Mouse (Mus musculus) c-Kit-positive CD71-negative TER-119-negative erythroid progenitor cells, embryonic 14.5 days (primary cell): ENCODE measurements at regions not wholly inside any gene's neighbourhood (a gene's known extent, or its start where the extent isn't known, plus 50 kb on each side); places are given as distances from the start of the nearest gene placed in this dataset.

Experiments
- DNase-seq: peaks from one replicate; pipeline ENCODE4 v3.0.0-alpha.2; 2013; ENCODE audit warnings: low read depth

DNA sequence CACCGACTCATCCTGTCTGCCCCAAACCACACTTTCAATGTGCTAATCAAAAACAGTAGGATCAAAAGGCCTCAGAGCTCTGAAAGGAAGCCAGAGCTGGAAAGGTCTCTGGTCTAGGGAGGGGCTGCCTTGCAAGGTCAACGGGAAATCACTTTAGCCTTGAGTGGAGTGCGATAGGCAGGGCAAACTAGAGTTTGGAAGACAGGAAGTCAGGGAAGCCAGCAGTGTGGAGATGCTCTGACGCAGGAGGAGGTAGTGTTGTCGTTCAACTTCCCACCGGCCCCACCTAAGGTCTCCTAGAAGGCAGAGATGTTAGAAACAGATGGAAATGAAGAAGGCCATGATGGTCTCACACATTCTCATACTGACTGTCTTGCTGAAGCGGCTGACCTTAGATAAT is 52.0 kb upstream of the Trp53i11 start:
- DNase-seq: no peak

DNA sequence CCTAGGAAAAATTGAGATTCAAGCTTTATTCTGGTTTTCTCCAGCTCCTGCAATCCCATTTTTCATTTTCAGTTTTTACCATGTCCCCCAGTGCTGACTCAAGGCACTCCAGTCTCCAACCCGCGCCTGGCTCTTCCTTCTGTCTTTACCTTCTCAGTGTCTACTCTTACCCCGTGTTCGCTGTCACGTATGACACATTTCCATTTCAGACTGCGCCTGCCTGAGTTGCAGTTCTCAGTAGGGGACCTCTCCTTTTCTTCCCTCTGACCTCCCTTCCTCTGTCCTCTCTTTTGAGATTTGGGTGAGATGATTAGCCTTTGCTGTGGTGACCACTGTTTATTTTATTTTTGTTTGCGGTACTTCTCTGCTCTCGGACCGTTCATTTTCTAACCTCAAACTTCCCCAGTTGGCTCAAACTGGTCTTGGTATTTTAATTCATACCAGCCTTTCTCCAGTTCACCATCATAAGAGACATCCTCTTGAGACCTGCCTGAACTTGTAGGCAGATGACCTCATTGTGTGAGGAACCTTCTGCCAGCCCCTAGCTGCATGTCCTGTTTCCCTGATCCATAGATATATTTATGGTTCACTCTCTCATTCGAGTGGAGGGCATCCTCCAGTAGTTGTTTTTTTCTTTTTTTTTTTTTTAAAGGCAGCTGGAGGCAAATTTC is 53.9 kb upstream of the Trp53i11 start:
- DNase-seq: no peak

DNA sequence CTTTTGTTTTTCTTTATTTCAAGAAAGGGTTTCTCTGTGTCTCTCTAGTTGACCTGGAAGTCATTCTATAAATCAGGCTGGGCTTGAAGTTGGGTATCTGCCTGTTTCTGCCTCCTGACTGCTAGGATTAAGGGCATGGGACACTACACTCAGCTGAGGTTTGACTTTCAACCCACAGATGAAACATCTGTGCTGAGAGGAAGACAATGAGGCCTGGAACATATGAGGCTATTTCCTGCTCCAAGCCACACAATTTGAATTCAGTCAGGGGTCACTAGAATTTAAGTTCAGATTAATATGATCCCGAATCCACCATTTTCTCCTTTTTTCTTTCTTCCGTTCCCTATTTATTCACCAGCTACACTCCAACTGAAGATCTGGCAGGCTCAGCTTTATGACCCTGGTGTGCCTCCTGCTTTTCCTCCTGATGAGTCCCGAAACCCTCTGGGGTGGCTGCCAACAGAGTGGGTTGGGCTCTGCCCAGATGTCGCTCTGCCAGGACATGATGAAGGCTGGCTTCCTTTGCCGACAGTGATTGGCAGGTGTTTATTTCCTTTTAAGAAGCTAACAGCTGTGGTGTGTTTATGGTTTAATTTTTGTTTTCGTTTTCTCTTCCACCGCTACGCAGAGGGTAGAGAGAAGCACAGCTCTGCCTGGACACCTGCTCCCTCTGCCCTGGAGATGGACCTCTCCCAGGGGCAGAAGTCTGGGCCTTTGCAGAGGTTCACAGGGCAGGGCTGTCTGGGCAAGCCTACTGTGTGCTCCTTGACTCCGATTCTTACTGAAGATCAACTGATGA is 55.3 kb upstream of the Trp53i11 start:
- peak; percentile 16 for DNase-seq

DNA sequence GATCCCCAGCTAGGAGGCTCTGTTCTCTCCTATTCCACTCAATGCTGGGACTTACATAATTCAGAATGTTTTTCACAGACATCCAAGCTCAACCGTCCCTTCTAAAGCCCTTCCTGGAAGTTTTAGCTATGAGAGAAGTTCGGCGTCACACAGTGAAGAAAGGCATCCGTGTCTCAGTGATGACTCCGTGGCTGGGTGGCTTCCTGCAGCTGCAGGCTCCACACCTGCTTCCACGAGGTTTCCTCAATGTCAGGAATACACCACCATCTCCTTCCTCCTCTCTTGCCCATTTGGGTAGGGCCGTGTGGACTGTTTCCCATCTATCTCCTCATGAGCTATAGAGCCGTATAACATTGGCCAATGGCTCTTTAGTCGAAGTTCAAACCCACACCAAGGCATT is 56.1 kb upstream of the Trp53i11 start:
- DNase-seq: no peak

DNA sequence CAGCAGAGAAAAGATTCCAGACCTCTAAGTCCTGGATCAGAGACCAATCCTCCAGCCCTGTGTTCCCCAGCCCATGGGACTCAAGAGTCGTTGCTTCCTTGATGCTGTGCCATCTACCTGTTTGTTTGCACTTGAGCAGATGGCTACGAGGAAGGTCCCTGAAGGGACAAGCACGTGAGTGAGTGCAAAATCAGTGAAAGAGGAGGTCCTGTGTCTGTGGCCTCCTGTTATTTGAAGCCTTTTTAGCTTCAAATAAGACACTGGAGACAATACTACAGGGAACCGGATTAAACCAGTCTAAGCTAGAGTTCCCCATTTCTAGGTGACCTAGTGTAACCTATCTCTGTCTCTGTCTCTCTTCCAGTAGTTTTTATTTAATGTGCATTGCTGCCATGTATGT is 58.2 kb upstream of the Trp53i11 start:
- no peak for DNase-seq

DNA sequence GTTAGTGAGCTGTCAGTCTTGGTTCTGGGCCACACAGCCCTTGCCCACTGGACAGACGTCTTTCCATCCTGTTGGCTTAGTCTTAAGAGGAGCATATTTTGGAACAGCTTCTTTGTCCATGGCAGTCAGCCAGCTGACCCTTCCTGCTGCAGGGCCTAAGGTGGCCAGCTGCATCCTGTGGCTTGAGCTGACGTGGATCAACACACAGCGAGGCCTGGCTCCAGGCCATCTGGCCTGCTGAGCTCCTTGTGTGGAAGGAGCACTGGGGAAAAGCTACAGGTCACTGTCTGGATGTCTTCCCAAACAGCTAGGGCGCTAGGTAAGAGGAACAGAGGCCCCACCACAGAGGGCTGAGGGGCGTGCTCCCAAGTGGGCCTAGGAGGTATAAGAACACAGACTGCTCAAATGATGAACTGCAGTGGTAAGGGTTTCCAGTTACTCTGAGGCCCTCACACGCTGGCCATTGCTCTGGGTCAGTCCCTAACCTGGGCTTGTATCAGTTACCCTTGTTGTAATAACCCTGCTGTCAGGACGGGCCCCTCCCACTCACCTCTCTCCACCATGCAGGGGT is 60.7 kb upstream of the Trp53i11 start:
- DNase-seq: no peak

DNA sequence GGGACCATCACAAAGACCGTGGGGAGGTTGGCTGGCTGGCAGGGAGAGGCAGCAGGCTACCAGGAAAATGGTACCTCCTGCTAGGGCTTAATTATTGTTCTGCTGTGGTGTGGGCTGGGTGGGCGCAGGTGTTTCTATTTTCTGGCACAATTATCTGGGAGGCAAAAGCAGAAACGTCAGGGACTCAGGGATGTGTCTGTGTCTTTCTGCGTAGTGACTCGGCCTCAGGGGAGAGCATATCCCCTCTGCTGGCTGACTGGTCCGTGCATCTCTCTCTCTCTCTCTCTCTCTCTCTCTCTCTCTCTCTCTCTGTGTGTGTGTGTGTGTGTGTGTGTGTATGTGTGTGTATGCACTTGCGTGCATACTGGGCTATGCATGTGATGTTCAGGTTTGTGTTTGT is 61.2 kb upstream of the Trp53i11 start:
- DNase-seq: no peak

DNA sequence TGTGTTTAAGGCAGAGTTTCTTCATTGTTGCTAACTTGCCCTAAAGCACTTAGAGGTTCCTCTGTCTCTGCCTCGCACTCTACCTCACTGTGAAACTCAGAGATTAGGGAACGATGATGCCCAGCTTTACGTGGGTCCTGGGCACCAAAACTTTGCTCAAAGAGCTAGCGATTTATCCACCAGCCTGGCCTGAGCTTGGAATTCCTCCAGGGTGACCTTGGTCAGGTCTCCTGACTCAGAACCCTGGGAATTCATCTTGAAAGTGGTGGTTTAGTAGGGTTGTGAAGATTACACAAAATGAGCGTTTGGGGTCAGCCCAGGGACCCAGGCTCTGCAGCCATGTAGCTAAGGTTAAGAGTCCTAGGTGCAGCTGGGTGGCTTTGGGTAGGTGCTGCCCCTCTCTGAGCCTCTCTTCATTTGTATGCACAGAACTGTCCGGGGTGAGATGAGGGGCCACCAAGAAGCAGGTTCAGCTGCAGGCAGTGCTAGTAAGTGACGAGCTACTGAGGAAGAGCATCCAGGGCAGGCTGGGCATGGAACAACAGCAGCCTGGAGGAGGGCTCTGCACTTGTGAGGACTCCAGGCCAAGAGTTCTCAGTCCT is 62.4 kb upstream of the Trp53i11 start:
- DNase-seq: no peak

DNA sequence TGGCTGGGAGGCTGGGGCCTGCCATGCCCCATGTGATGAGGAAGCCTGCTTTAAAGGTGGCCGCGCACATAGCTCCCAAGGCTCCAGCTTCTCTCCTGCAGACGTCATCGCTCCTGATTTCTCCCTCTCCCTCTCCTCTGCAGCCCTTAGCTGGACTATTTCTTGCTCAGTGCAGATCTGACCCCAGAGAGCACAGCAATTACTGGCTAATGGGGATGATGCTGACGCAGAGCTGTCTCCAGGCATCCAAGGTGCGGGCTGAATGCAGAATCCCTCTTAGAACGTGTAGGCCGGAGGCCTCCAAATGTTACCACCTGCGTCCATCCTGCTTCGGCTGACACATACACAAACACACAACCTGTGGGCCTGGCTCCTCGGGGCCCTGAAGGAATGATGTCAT is 63.5 kb upstream of the Trp53i11 start:
- DNase-seq: no peak

DNA sequence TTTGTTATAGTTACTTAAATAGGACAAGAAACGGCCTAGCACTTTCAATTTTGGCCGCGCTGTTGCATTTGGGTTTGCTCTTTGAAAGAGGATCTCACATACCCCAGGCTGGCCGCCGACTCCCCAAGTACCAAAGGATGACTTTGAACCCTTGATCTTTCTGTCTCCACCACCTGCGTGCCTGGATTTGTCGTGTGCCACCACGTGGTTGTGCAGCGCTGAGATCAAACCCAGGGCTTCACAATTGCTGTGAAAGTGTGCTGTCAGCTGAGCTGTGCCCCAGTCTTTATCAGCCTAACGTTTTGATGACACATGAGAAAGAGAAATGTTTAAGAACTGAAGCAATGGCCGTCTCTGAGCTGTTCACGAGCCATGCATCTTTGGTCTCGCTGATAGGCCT is 67.0 kb upstream of the Trp53i11 start:
- no peak for DNase-seq

DNA sequence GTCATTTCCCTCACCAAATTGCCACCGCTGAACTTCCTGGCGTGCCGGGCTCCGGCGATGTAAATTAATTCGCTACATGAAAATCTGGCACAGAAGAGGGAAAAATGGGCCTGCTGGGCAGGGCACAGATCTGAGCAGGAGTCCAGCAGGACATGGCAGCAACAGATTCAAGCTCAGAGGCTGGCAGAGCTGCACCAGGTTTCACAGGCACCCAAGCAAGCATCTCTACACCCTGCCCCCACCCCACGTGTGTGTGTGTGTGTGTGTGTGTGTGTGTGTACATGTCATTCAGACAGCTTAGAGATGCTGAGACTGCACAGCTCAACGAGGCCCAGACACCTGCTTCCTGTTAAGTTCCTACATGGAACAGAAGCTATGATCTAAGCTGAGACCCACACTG is 68.3 kb upstream of the Trp53i11 start:
- DNase-seq: no peak

DNA sequence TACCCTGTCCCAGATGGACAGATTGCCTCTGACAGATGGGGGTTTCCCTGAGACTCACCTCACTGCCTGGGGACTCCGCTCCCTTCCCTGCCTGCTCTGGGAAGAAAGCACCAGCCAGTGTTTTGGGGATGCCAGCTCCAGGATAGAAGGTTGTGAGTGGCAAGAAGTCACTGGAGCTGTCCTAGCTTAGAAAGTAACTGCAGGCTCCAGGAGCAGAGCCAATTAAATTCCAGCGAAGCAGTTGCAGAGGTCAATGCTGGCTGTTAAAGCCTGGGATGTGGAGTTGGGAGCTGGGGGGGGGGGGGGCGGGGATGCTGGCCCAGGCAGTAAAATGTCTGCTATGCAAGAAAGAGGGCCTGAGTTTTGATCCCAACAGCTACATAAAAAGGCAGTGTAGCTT is 69.3 kb upstream of the Prdm11 start:
- DNase-seq: no peak

DNA sequence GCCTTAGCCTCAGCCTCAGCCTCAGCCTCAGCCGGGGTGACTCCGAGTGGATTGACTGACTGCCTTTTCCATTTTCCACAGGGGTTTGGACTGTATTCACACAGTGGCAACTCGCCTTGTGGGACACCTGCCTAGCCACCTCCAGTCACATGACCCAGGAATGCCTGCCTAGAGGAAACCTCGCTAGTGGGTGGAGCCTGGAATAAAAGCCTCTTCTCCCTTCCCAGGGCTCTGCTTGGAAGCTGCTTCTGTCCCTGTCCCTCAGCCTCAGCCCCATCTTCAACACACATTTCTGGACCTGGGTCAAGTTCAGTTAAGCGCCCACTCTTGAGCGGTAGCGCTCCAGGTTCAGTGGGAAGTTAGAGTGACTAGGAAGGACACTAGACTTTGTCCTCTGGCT is 68.0 kb upstream of the Prdm11 start:
- DNase-seq: no peak

DNA sequence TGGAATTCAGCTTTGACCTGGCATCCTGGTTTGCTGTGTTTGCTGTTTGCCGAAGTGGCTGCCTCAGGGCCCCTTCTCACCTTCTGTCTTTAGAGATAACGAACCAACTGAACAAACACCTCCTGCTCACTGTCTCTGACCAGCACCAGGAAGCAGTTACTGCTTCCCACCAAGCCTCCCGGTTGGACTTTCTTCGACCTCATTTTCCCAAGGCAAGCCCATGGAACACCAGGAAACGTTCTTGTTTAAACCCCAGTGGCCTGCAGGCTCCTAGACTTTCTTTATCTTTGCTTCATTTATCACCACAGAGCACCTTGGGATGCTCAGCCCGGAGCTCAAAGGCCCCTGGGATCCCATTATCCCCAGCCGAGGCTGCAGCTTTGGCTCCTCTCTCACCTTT is 66.4 kb upstream of the Prdm11 start:
- DNase-seq: no peak

DNA sequence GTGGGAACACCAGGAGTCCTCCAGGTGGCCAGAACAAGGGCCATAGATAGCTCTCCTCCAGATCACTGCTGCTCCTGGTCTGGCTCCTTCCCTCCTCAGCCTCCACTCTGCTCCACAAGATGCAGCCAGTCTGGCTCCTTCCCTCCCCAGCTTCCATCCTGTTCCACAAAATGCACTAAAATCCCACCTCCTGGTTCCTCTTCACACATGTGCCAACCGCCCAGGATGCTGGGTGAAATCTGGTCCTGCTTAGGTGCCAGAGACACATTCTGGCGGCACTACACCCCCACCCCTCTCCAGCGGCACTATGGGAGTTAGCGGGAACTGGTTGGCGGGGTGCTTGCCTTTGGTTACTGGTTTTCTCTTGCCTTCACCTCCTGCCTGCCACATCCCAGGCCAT is 64.9 kb upstream of the Prdm11 start:
- no peak for DNase-seq

DNA sequence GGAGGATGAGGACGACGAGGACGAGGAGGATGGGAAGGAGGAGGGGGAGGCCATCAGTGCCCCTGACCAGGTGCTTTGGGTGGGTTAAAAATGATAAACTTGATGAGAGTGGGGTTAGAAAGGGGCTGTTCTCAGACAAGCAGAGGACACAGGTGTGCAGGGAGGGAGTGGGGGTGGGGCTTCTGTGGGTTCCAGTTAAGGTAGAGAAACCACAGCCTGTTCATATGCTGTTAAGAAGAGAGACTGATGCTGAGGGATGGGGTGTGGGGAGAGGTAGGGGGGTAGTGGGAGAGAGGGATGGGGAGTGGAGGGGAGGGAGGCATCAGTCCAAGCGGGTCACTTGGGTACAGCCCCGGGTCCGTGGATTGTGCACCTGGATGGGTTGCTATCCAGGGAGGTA is 60.6 kb upstream of the Prdm11 start:
- no peak for DNase-seq

DNA sequence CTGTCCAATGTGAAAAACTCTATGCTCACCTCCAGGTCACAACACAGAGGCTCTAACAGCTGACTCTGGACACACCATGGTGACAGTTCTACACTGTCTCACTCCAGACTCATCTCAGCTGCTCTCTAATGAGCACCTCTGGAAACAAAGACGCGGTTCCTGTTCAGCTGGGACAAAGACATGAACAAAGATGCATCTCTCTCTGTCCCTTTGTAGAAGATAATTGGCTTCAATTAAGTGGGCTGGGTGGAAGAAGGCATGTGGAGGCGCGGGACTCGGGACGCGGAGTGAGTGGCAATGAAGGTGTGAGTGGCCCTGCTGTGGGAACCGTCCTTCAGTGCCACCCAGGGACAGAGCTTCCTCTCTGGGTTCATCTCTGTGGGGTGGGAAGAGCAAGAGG is 56.0 kb upstream of the Prdm11 start:
- no peak for DNase-seq

DNA sequence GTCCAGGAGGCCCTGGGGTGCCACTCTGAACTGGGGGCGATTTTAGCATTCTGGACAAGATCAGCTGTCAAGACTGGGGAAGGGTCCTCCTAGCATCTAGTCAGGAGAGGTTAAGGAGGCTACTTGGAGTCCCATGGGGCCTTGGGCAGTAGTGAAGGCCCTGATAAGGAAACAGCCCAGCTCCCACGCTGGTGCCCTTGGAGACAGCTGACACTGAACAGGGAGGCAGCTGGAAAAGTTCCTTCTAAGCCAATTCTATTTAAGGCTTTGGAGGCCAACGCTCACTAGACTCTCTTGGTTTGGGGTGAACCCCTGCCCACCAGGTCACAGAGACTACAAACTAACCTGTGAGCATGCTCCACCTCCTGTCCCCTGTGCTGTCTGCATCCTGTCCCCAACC is 53.8 kb upstream of the Prdm11 start:
- DNase-seq: no peak

DNA sequence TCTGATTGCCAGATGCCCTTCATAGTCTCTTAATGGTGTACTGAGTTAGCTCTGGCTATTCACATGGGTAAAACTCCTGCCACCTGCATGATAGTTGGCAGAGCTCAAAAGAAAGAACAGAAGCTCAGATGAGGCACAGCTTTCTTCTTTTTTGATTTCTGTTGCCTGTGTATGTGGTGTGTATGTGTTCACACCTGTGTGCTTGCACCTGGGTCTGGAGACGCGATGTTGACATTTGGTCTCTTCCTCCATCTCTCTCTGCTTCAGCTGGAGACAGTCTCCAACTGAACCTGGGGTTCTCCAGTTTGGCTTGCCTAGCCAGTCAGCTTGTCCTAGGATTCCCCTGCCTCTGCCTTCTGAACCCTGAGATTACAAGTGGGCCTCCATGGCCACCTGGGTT is 51.0 kb upstream of the Prdm11 start:
- no peak for DNase-seq

DNA sequence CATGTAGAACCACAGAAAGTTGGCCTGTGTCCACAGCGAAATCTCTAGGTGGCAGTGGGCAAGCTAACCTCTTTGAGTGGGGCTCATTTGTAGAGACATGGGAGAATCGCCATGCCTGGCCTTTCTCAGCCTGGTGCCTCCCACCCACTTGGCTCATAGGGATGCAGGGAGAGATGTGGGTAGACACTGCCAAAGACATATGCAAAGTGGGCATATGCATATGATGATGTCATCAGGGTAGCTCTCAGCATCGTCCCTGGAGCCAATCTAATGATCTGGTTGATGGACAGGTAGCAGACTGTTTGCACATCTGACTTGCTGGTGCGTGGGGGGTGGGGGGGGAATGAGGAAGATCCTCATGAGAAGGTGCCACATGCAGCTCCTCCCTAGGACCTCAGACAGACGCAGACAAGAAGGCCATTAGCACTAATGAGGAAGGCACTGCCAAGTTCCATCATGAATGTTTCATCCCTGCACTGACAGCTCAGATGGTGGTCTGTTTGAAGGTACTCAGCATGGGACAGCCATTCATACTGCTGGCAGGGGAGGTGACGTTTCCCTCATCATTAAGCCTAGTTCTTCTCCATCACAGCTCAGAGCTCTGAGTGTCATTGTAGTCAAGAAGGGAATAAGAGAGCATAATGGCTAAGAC is 50.2 kb upstream of the Prdm11 start:
- no peak for DNase-seq
